Mouse (Mus musculus): ENCODE data around the gene Aplp2.

Gene Aplp2

DNA sequence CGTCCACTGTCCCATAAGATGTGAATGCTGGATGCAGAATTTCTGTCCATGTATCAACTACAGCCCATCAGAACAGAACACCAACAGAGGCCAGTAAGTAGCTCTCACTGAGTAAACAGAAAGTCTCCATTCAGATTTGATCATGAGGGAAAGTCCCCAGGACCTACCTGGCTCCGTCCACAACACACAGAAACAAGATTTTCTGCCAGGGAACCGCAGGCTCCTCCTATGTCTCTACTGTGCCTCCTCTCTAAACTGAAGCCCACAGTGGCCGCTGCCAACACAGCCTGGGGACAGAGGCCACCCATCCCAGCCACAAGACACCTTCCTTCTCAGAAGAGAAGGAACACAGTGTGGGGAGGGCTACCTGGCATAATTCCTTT lies 91.1 kb downstream of the Aplp2 start:
- DNase-seq: no peak

DNA sequence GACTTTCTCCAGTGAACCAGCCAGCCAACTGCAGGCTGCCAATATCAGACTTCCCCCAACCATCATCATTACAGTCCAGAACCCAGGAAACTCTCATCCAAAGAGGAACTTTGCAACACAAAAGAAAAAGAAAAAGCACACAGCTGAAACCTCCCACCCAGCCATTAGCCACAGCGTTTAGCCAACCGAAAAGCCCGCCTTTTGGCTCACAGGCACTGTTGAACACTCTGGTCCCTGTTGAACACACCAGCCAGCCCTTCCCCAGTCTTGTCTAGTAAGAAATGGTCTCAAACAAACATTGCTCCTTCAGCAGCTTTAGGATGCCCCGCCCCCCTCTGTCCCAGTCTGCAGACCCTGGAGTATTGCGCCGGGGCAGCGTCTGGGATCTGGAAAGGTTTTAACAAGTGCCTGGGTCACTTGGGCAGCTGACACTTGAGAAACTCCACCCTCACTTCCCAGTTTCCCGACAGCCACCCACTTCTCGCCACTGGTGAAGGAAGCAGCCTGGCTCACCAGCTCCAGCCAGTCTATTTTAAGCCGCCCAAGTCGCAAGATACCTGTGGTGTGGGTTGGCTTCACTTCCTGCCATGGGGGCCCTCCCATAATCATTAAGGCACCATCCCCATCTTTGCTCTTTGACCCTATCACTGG lies 91.6 kb downstream of the Aplp2 start:
- no peak for DNase-seq

DNA sequence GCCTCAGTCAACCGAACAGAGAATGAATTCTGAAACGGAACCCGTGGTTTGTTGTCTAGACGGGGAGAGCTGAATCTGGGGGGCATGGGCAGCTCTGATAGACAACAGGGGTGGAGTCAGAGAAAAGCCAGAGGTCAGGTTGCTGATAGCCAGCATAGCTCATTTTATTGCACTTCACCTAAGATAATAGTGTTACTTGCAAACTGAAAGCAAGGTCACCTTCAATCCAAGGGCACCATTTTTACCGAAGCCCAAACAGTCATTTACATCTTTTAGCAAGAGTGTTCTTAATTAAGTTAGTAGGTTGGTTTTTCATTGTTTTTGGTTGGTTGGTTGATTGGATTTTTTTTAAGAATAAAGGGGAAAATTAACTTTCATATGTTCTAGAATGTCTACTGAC lies 92.2 kb downstream of the Aplp2 start:
- DNase-seq: no peak

DNA sequence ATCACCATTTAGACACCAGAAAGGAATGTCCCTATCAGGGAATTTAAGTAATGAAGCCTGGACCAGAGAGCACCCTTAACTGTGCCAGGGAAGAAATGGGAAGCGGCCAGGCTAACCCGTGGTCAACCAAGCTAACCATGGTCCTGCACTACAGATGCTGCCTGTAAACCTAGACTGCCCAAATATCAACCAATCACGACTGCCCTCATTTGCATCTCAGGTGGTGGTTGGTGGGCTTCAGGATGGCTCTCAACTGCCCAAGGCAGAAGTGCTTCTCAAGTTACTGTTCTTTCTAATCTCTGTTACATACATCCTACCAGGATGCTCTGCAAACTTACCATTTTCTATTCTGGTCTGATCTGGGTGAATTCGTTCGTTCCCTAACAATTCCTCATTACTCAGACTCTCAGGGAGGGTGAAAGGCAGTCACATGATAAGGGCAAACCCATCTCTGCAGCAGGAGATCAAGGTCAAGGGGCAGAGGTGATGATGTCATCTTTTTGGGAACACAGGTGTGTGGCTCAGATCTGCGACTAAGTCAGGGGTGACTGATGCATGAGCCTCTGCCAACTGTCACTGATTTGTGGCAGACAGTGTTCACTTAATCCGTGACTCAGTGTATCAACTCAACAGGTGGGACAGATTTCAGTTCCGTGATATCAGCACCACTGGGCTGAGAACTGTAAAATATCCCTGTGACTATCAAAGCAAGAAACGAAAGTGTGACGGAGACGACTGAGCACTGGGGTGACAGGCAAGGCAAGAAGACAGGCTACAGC lies 92.9 kb downstream of the Aplp2 start:
- DNase-seq: no peak

DNA sequence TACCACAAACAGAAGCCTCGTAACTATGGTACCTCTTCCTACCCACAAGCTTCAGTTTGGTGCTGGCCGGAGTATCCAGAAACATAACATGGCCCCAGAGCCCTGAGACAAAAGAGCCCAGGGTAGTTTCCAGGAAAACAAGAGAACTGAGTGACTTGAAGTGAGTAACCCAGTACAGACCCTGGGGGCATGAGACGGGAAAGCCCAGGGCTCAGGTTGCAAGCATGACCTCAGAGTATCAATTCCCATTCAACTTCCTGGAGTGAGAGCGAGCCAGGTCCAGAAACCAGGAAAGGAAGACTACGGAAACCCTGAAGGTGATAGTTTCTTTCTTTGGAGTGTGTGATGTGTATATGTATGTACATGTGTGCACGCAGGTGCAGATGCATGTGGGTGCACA lies 94.1 kb downstream of the Aplp2 start:
- DNase-seq: no peak

DNA sequence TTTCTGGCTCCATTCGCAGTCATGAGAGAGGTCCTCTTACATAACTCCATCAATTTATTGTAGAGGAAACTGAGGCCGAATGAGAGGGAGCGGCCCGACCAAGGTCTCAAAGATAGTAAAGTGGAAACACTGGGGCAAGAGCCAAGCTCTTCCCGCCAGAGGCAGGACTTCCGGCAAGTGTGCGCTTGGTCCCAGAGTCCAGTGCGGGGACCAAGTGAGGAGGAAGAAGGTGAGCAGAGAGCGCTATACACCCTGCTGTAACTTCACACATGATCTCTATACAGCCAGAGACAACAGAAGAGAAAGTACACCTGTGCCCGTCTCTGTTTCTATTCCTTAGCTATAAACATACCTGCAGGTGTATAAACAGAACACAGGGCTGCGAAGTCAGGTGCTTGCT lies 94.5 kb downstream of the Aplp2 start:
- DNase-seq: no peak

DNA sequence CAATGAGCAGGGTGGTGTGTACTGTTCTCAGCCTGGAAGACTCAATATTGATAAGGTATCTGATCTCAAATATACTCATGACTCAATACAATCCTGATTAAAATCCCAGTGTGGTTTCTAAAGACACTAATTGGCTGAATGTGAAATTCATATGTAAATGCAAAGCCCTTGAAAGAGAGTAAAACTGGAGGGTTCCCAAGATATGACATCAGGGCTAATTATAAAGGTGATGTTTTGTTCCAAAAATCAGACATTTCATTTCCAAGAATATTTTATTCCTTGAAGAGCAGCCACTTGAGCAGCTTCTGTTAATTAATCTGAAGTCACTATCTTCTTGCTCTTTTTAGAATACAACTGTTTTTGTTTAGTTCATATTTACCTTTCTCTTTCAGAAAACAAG lies 96.0 kb downstream of the Aplp2 start:
- no peak for DNase-seq

DNA sequence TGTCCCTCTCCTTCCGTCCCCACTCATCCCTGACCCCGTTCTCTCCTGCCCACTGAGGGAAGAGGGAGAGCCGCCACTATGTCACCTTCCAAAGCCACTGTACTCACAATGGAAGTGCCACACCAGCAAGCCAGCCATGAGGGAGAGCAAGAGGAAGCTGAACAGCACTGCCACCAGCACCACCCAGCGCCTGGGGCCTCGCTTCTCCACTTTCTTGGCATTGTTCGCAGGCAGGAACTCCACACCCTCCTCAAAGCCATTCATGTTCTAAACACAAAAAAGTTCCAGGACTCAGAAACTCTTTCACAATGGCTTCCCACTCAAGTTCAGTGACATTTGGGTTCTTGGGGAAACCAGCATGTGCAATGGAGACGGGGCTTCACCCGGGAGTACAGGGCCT lies 103.2 kb downstream of the Aplp2 start:
- no peak for DNase-seq
